Mouse (Mus musculus): ENCODE data around the gene Gimap8. TPM values are rescaled to one million over a fixed set of nuclear protein-coding genes. Genes with fewer than 3 reads are reported as not detected.

The Gimap8 gene
- polyA plus RNA-seq, 2 experiments: 0.17 to 1.3 TPM

DNA sequence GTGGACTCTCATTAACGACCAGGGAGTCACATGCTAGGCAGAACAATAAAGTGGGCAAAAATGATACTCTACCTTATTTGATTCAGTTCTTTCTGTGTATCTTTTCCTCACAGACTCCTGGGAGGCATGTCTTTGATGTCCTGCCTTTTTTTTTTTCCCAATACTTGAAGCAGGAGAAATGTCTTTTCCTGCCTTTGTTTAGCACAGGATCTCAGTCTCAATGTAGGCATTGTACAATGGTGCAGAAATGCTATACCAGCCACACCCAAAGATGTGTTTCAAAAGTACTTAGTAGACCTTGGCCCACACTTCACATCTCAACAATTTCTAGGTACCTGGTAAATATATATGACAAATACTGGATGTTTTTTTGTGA lies 50.5 kb downstream of the Gimap8 start:
- no peaks in the 10 kb centered on the region; a peak in 1 of 4 replicates for H3K4me1 ChIP-seq (replicated peaks; ENCODE audit: control insufficient read depth in 2 of 2, insufficient read depth in 2 of 2, low read length in 1 of 2)
- TF ChIP-seq EP300 (IDR thresholded peaks at IDR 0.05; ENCODE audit: low read depth) (no peak), CTCF (IDR thresholded peaks at IDR 0.05; ENCODE audit: low read depth) (no peak)
- no peak overlapping the region for H3K4me2 ChIP-seq (ENCODE audit: low read depth)
- H3K9me3 ChIP-seq (ENCODE audit: control insufficient read depth, low read length): no peaks in the 10 kb centered on the region
- no peak overlapping the region for H3K27ac ChIP-seq
- 32% methylated on average over 1 of the region's 1 CpGs for WGBS (ENCODE audit: insufficient replicate concordance)
- ATAC-seq (ENCODE audit: insufficient read depth) (no peak), DNase-seq (ENCODE audit: low read depth in 3 of 3, low spot score in 3 of 3) (no peak)
- H3K4me3 ChIP-seq (ENCODE audit: insufficient read depth in 1 of 2, low read depth in 2 of 2, low read length in 2 of 2): no peak overlapping the region
- no peaks in the 10 kb centered on the region for H3K27me3 ChIP-seq (ENCODE audit: control insufficient read depth, insufficient read depth, low read length)
- H3K9ac ChIP-seq (replicated peaks): no peak overlapping the region
- H3K36me3 ChIP-seq (replicated peaks; ENCODE audit: control insufficient read depth, insufficient read depth, low read depth): no peaks in the 10 kb centered on the region

DNA sequence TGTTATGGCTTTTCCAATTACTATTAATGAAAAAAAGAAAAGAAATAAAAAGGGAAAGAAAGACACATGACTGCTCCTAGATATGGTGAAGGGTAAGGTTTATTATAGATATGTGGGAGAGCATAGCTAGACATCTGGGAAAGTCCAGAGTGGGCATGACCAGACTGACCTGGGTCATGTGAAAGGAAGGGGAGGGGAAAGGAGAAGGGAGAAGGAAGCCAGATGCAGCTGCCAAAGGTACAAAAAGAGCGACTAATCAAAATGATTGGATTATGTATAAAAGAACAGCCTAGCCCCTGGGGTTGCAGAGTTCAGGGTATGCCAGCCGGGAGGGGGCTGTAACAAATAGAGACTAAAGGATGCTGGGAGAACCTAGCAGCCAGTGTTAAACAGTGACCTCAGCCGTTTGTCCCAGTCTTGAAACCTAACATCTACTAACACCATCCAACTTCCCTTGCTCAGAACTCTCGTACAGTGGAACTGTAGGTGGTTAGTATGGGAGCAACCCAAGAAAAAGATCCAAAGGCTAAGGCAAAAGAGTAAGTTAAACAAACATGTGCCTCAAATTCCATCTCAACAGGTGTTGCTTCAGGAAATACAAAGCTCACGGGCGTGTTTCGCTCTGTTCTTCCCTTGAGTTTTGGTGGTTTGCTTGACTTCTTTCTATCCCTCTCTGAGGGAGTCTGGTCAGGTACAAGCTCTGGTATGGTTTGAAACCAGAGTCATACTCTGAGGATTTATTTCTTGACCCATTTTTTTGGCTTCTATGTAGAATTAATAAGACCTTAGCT lies 51.2 kb downstream of the Gimap8 start:
- no peak overlapping the region for H3K27ac ChIP-seq
- whole genome bisulfite sequencing (ENCODE audit: insufficient replicate concordance): 49% methylated on average over 7 of the region's 7 CpGs
- H3K36me3 ChIP-seq (replicated peaks; ENCODE audit: control insufficient read depth, insufficient read depth, low read depth): no peaks in the 10 kb centered on the region
- no peaks in the 10 kb centered on the region; a peak in 1 of 4 replicates for H3K4me1 ChIP-seq (replicated peaks; ENCODE audit: control insufficient read depth in 2 of 2, insufficient read depth in 2 of 2, low read length in 1 of 2)
- no peak overlapping the region for H3K4me2 ChIP-seq (ENCODE audit: low read depth)
- ATAC-seq (ENCODE audit: insufficient read depth): no peak
- no peaks in the 10 kb centered on the region for H3K9me3 ChIP-seq (ENCODE audit: control insufficient read depth, low read length)
- no peak for DNase-seq (ENCODE audit: low read depth in 3 of 3, low spot score in 3 of 3)
- no peak overlapping the region for H3K9ac ChIP-seq (replicated peaks)
- no peak overlapping the region for H3K4me3 ChIP-seq (ENCODE audit: insufficient read depth in 1 of 2, low read depth in 2 of 2, low read length in 2 of 2)
- no peaks in the 10 kb centered on the region for H3K27me3 ChIP-seq (ENCODE audit: control insufficient read depth, insufficient read depth, low read length)
- TF ChIP-seq EP300 (IDR thresholded peaks at IDR 0.05; ENCODE audit: low read depth) (no peak), CTCF (IDR thresholded peaks at IDR 0.05; ENCODE audit: low read depth) (no peak)

DNA sequence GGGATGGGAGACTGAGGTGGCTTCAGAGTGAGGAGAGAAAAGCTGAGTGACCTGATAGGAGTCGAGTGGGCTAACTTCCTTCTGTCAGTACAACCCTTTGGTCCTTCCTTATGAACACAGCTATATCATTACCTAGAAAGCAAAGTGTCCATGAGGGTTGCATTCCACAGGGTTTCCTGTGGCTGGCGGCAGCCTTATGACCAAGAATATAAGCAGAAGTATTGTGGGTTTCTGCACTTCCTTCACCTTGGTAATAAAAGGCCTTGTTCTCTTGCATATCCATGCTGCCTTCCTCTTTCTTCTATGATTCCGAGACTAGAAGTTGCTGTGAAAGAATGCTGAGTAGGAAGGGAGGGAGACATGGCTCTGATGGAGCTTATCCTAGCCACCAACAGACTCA lies 51.9 kb downstream of the Gimap8 start:
- Histone ChIP-seq H3K4me2 (ENCODE audit: low read depth) (no peak overlapping the region), H3K36me3 (replicated peaks; ENCODE audit: control insufficient read depth, insufficient read depth, low read depth) (no peaks in the 10 kb centered on the region), H3K27me3 (ENCODE audit: control insufficient read depth, insufficient read depth, low read length) (no peaks in the 10 kb centered on the region), H3K4me1 (replicated peaks; ENCODE audit: control insufficient read depth in 2 of 2, insufficient read depth in 2 of 2, low read length in 1 of 2) (no peaks in the 10 kb centered on the region; a peak in 1 of 4 replicates), H3K9me3 (ENCODE audit: control insufficient read depth, low read length) (no peaks in the 10 kb centered on the region), H3K9ac (replicated peaks) (no peak overlapping the region), H3K4me3 (ENCODE audit: insufficient read depth in 1 of 2, low read depth in 2 of 2, low read length in 2 of 2) (no peak overlapping the region), H3K27ac (no peak overlapping the region)
- no peak for ATAC-seq (ENCODE audit: insufficient read depth)
- no peak for DNase-seq (ENCODE audit: low read depth in 3 of 3, low spot score in 3 of 3)
- TF ChIP-seq EP300 (IDR thresholded peaks at IDR 0.05; ENCODE audit: low read depth) (no peak), CTCF (IDR thresholded peaks at IDR 0.05; ENCODE audit: low read depth) (no peak)
- 12% methylated on average over 3 of the region's 3 CpGs for WGBS (ENCODE audit: insufficient replicate concordance)

DNA sequence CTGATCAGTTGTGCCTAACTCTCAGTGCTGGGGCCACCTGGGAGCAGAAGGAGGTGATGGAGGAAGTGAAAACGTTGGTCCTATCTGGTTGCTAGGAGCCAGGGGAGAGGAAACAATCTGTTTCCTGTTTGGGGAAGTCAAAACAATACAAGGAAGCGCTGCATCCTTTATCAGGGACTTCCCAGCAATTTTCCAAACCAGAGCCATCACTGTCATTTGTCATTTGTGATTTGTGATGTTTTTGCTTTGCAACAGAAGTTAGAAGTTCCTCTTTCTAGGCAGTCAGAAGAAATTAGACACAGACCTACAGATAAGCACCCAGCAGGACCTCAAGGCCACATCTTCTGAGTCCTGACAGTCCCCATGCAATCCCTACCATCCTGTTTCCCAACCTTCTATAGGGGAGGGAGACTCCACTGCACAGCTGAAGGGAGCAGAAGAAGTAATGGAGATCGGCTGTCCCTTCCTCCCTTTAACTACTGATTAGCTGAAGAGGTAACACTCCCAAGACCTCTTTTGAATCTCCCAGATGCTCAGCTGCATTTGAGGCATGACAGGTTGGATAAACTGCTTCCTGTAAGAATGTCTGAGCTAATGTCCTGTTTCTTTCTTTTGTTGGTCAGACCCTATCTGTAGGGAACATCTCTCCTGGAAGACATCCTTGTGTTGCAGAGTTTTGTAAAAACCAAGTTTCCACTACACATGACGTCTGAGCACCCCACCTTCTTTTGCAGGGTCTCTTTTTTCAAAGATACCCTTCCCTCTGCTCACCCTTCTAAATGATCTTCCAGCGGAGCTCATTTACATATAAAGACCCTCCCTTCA lies 53.4 kb downstream of the Gimap8 start:
- no peaks in the 10 kb centered on the region for H3K9me3 ChIP-seq (ENCODE audit: control insufficient read depth, low read length)
- ATAC-seq (ENCODE audit: insufficient read depth): peak; percentile 55; the same call in 1 of the 2 replicates
- H3K4me2 ChIP-seq (ENCODE audit: low read depth): no peak overlapping the region
- H3K4me3 ChIP-seq (ENCODE audit: insufficient read depth in 1 of 2, low read depth in 2 of 2, low read length in 2 of 2): no peak overlapping the region
- no peaks in the 10 kb centered on the region for H3K36me3 ChIP-seq (replicated peaks; ENCODE audit: control insufficient read depth, insufficient read depth, low read depth)
- H3K4me1 ChIP-seq (replicated peaks; ENCODE audit: control insufficient read depth in 2 of 2, insufficient read depth in 2 of 2, low read length in 1 of 2): no peaks in the 10 kb centered on the region; a peak in 1 of 4 replicates
- no peak overlapping the region for H3K27ac ChIP-seq
- no peak overlapping the region for H3K9ac ChIP-seq (replicated peaks)
- 12% methylated on average over 5 of the region's 5 CpGs for WGBS (ENCODE audit: insufficient replicate concordance)
- H3K27me3 ChIP-seq (ENCODE audit: control insufficient read depth, insufficient read depth, low read length): no peaks in the 10 kb centered on the region
- DNase-seq (ENCODE audit: low read depth in 3 of 3, low spot score in 3 of 3): no peak
- TF ChIP-seq EP300 (IDR thresholded peaks at IDR 0.05; ENCODE audit: low read depth) (no peak), CTCF (IDR thresholded peaks at IDR 0.05; ENCODE audit: low read depth) (no peak)

DNA sequence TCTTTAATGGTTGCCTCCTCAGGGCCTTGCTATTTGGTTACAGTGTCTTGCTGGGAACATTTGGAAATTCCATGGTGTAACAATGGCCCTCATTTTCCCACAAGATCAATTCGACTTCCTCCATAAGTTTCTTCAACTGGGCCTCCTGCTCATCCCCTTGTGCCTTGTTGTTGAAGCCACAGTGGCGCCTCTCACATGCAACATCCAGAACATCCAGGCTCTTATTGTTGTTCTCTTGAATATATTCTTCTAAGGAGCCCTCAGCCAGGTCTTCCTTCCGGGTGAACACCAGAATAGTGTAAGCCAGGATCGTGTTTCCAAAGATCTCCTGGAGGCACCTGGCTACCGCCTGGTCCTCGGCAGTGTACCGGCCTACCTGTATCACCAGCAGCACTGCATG lies 55.1 kb downstream of the Gimap8 start:
- no peak for DNase-seq (ENCODE audit: low read depth in 3 of 3, low spot score in 3 of 3)
- no peak overlapping the region for H3K27ac ChIP-seq
- no peaks in the 10 kb centered on the region for H3K9me3 ChIP-seq (ENCODE audit: control insufficient read depth, low read length)

More for the DNA sequence above, 55.1 kb downstream of the Gimap8 start:
- no peak for TF ChIP-seq EP300 (IDR thresholded peaks at IDR 0.05; ENCODE audit: low read depth)
- no peak for TF ChIP-seq CTCF (IDR thresholded peaks at IDR 0.05; ENCODE audit: low read depth)
- Histone ChIP-seq H3K9ac (replicated peaks) (no peak overlapping the region), H3K36me3 (replicated peaks; ENCODE audit: control insufficient read depth, insufficient read depth, low read depth) (no peaks in the 10 kb centered on the region), H3K4me1 (replicated peaks; ENCODE audit: control insufficient read depth in 2 of 2, insufficient read depth in 2 of 2, low read length in 1 of 2) (no peaks in the 10 kb centered on the region; a peak in 1 of 4 replicates), H3K4me2 (ENCODE audit: low read depth) (no peak overlapping the region), H3K27me3 (ENCODE audit: control insufficient read depth, insufficient read depth, low read length) (no peaks in the 10 kb centered on the region), H3K4me3 (ENCODE audit: insufficient read depth in 1 of 2, low read depth in 2 of 2, low read length in 2 of 2) (no peak overlapping the region)
- no peak for ATAC-seq (ENCODE audit: insufficient read depth)
- WGBS (ENCODE audit: insufficient replicate concordance): 67% methylated on average over 7 of the region's 7 CpGs
